Mouse (Mus musculus) heart, adult 9 months (tissue): ENCODE measurements at regions not wholly inside any gene's neighbourhood (a gene's known extent, or its start where the extent isn't known, plus 50 kb on each side); places are given as distances from the start of the nearest gene placed in this dataset.
"Not testable (repeated sequence)": the region's sequence is repeated elsewhere in the genome, so short reads cannot be mapped to it uniquely, and the experiment has no call there.

Experiments
- DNase-seq, 2 experiments: peaks; one replicate each; pipeline ENCODE4 v3.0.0; 2022; ENCODE audit warnings: low spot score in 2 of 2

GRCm38 (mm10) chr13:97488518-97488917 is 247.6 kb downstream of the Enc1 start:
- DNase-seq, result no peak

- no peak for DNase-seq
Measured at GRCm38 (mm10) chr13:97487746-97488473, 247.0 kb downstream of the Enc1 start.

GRCm38 (mm10) chr13:97486490-97486889 is 245.6 kb downstream of the Enc1 start:
- DNase-seq, result no peak

GRCm38 (mm10) chr13:97485886-97486285 is 245.0 kb downstream of the Enc1 start:
- DNase-seq, result no peak

GRCm38 (mm10) chr13:97484808-97485545 is 244.1 kb downstream of the Enc1 start:
- DNase-seq, result no peak

- peak in 1 of 2 experiments; percentile 53 for DNase-seq
Measured at GRCm38 (mm10) chr13:97483681-97484080, 242.8 kb downstream of the Enc1 start.

GRCm38 (mm10) chr13:97482439-97482946 is 241.6 kb downstream of the Enc1 start:
- DNase-seq, result no peak

- no peak for DNase-seq
Measured at GRCm38 (mm10) chr13:97481259-97481658, 240.4 kb downstream of the Enc1 start.

- DNase-seq, result peak in 1 of 2 experiments; percentile 10
Measured at GRCm38 (mm10) chr13:97479066-97479586, 238.2 kb downstream of the Enc1 start.

GRCm38 (mm10) chr13:97473971-97474365 is 233.1 kb downstream of the Enc1 start:
- no peak for DNase-seq

- no peak for DNase-seq
Measured at GRCm38 (mm10) chr13:97473256-97473970, 232.5 kb downstream of the Enc1 start.

- DNase-seq, result no peak
Measured at GRCm38 (mm10) chr13:97469999-97470398, 229.1 kb downstream of the Enc1 start.

GRCm38 (mm10) chr13:97468874-97469593 is 228.1 kb downstream of the Enc1 start:
- no peak for DNase-seq

- DNase-seq, result not testable (repeated sequence)
Measured at GRCm38 (mm10) chr13:97466585-97466984, 225.7 kb downstream of the Enc1 start.

GRCm38 (mm10) chr13:97463798-97464197 is 222.9 kb downstream of the Enc1 start:
- no peak for DNase-seq

GRCm38 (mm10) chr13:97462884-97463235 is 222.0 kb downstream of the Enc1 start:
- DNase-seq, result no peak

- DNase-seq, result no peak
Measured at GRCm38 (mm10) chr13:97462110-97462883, 221.4 kb downstream of the Enc1 start.

GRCm38 (mm10) chr13:97461207-97461606 is 220.3 kb downstream of the Enc1 start:
- no peak for DNase-seq

GRCm38 (mm10) chr13:97459106-97459505 is 218.2 kb downstream of the Enc1 start:
- no peak for DNase-seq

- no peak for DNase-seq
Measured at GRCm38 (mm10) chr13:97455961-97456360, 215.1 kb downstream of the Enc1 start.

- DNase-seq, result no peak
Measured at GRCm38 (mm10) chr13:97454715-97455114, 213.8 kb downstream of the Enc1 start.
